Mouse (Mus musculus) lung, embryonic 16.5 days (tissue): ENCODE results near the gene Stum. TPM values are rescaled to one million over a fixed set of nuclear protein-coding genes. Genes with fewer than 3 reads are reported as not detected.
"Not testable (repeated sequence)": the region's sequence is repeated elsewhere in the genome, so short reads cannot be mapped to it uniquely, and the experiment has no call there.

ENCODE experiments used
- ATAC-seq: fragments of 200-750 bp; cut with Nextera tagmentation; 2 replicates; pipeline ENCODE4 v1.8.0; 2017; ENCODE audit warnings: low read depth, mild to moderate bottlenecking, moderate library complexity
- H3K27ac ChIP-seq: fragments of 300-500 bp; sonication (generic); 2 replicates; pipeline ENCODE4 v1.5.1; 2014; ENCODE audit warnings: mild to moderate bottlenecking, control low read depth, low read length
- H3K27me3 ChIP-seq: fragments of 300-500 bp; sonication (generic); 2 replicates; pipeline ENCODE4 v1.6.1; 2014; ENCODE audit warnings: low read depth, low read length, mixed read lengths; ENCODE audit not compliant: control insufficient read depth, insufficient read depth
- H3K36me3 ChIP-seq: fragments of 300-500 bp; sonication (generic); 2 replicates; pipeline ENCODE4 v1.6.1; 2014; ENCODE audit warnings: low read length; ENCODE audit not compliant: control insufficient read depth, insufficient read depth
- H3K4me1 ChIP-seq: fragments of 300-500 bp; sonication (generic); replicated peaks from 2 replicates; pipeline ENCODE4 v1.6.1; 2014; ENCODE audit warnings: low read length, mixed read lengths; ENCODE audit not compliant: control insufficient read depth, insufficient read depth
- H3K4me2 ChIP-seq: fragments of 300-500 bp; sonication (generic); 2 replicates; pipeline ENCODE4 v1.6.1; 2014; ENCODE audit warnings: low read depth, low read length, control low read depth
- H3K4me3 ChIP-seq: fragments of 300-500 bp; sonication (generic); 2 replicates; pipeline ENCODE4 v1.5.1; 2014; ENCODE audit warnings: mild to moderate bottlenecking, low read length, control low read depth
- H3K9ac ChIP-seq: fragments of 300-500 bp; sonication (generic); 2 replicates; pipeline ENCODE4 v1.6.1; 2014; ENCODE audit warnings: low read length, control low read depth
- H3K9me3 ChIP-seq: fragments of 300-500 bp; sonication (generic); 2 replicates; pipeline ENCODE4 v1.6.1; 2016; ENCODE audit warnings: low read length; ENCODE audit not compliant: control insufficient read depth
- WGBS: fragments of 180-500 bp; shearing (Covaris S2); extraction: QIAGEN DNeasy Blood & Tissue Kit; methylation state at CpG from one replicate; pipeline ENCODE4 v1.1.7; 2014; 5-methylcytosine and 5-hydroxymethylcytosine counted together
- polyA plus RNA-seq: library from polyadenylated mRNA; unstranded; fragments of >200 nt; fragmentation: Nextera tagmentation; extraction: Ambion mirVana; gene quantifications from 2 replicates; pipeline ENCODE4 v1.2.1, GENCODE M21; 2015

Gene Stum
- polyA plus RNA-seq, 1 experiment from 2014 or later, result 0.08 TPM

DNA sequence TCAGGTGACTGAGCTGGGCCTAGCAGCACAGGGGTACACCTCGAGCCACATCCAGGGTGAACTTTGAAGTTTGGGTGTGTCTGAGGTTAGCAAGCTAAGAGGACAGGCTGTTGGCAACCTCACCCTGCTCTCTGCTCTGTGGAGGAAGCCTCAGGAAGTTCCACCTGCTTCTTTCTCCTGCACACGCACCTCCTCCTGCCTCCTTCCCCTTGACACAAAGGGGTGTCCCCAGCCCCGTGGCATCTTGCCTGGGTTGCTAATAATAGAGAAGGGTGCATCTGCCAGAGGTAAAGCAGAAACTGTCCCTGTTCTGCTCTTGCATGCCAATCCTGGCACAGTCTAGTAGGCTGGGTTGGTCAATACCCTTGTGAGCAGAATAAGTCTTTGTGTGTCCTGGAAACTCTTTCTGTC is 93.0 kb downstream of the Stum start:
- Histone ChIP-seq H3K4me1 (peaks cover 48% of the 10 kb centered on the region), H3K4me2 (no peak overlapping the region), H3K36me3 (no peaks in the 10 kb centered on the region), H3K9ac (no peak overlapping the region; the same call in 1 of the 2 replicates), H3K4me3 (no peak overlapping the region), H3K27me3 (no peaks in the 10 kb centered on the region), H3K9me3 (no peaks in the 10 kb centered on the region), H3K27ac (peak overlapping the region; percentile 81)
- WGBS, result 43% methylated on average over 3 of the region's 3 CpGs
- ATAC-seq, result no peak

DNA sequence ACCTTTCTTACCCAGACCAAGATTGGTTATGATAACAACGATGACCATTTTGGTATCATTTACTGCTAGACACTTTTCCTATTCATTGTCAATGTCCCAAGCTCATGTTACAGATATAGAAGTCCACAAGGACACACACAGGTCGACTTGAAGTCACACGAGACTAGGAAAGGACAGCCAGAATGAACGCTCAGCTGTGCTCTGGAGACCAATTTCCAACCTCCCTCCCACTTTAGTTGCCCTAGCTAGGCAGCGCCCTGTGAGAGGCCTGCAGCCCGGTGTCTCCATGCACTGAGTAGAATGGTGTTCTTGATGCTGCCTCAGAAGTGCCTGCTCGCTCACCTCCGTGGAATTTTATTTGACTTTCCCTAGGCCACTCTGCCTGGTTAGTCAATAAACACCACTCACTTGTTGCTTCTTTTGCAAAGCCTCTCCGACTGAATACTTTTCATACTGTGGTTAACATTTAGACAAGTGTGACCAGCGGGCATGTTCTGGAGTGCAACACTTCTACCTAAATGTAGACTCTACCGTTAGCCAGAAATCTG is 94.0 kb downstream of the Stum start:
- not testable (repeated sequence) for H3K4me2 ChIP-seq, H3K36me3 ChIP-seq, H3K4me3 ChIP-seq, H3K9me3 ChIP-seq, H3K27me3 ChIP-seq
- peak; percentile 31 for ATAC-seq
- Histone ChIP-seq H3K27ac (peak overlapping the region; percentile 89), H3K9ac (peak overlapping the region; percentile 21; the same call in 1 of the 2 replicates), H3K4me1 (peaks cover 54% of the 10 kb centered on the region)
- WGBS, result 60% methylated on average over 11 of the region's 11 CpGs

DNA sequence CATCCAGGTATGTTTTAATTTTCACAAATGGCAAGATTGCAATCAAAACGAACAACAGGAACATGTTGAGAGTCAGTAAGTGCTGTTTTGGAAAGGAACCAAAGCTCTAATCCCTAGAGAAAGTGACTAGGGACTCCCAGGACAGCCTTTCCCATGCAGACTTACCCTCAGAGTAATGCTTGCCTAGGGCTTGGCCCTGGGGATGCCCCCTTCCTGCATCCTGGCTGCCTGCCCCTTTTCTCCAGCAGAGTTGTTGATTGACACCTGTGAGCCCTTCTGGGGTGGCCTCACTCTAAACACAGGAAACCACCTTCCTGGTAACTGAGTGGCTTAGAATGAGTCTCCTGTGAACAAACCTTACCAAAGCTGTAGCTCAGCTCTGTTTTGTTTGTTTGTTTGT is 94.8 kb downstream of the Stum start:
- Histone ChIP-seq H3K27ac (peak overlapping the region; percentile 89), H3K36me3 (no peaks in the 10 kb centered on the region), H3K4me3 (no peak overlapping the region), H3K9me3 (no peaks in the 10 kb centered on the region), H3K27me3 (no peaks in the 10 kb centered on the region), H3K4me2 (no peak overlapping the region; the same call in 1 of the 2 replicates), H3K4me1 (peaks cover 49% of the 10 kb centered on the region), H3K9ac (peak overlapping the region; percentile 21; the same call in 1 of the 2 replicates)
- WGBS, result 21% methylated on average over 1 of the region's 1 CpGs
- no peak for ATAC-seq

DNA sequence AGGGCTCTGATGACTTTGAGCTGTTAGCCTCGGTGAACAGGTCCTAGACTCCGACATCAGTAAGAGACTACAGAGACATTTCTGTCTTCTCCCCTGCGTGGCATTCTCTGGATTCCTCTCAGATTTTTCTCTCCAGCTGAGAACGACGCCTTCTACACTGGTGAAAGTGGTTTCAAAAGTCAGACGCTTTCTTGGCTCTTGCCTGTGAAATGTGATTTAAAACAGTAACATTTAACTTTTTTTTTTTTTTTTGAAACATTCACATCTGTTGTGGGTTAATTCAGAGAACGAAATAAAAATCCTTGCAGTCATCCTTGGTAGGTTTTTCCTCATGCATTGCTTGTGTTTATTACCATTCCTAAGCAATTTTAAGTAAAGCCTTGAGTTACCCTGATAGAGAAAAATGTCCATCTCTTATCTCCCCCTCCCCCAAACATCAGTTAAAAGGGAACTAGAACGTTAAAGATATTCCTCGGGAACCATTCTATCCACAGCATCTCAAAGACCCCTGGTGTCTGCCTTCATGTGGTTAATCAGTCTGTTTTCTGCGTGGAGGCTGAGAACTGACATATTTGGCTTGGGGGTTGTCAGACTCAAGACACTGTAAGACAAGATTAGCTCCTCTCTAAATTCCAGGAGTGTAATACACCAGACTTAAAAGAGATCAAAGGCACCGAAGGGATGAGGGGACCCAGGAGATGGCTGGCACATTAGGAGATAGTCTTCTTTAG is 95.4 kb downstream of the Stum start:
- Histone ChIP-seq H3K9ac (peak overlapping the region; percentile 33; the same call in 1 of the 2 replicates), H3K36me3 (no peaks in the 10 kb centered on the region), H3K4me1 (peaks cover 43% of the 10 kb centered on the region), H3K27me3 (no peaks in the 10 kb centered on the region), H3K4me2 (peak overlapping the region; percentile 50), H3K9me3 (no peaks in the 10 kb centered on the region), H3K27ac (peak overlapping the region; percentile 89), H3K4me3 (peak overlapping the region; percentile 31)
- WGBS, result 8% methylated on average over 11 of the region's 11 CpGs
- ATAC-seq, result no peak

DNA sequence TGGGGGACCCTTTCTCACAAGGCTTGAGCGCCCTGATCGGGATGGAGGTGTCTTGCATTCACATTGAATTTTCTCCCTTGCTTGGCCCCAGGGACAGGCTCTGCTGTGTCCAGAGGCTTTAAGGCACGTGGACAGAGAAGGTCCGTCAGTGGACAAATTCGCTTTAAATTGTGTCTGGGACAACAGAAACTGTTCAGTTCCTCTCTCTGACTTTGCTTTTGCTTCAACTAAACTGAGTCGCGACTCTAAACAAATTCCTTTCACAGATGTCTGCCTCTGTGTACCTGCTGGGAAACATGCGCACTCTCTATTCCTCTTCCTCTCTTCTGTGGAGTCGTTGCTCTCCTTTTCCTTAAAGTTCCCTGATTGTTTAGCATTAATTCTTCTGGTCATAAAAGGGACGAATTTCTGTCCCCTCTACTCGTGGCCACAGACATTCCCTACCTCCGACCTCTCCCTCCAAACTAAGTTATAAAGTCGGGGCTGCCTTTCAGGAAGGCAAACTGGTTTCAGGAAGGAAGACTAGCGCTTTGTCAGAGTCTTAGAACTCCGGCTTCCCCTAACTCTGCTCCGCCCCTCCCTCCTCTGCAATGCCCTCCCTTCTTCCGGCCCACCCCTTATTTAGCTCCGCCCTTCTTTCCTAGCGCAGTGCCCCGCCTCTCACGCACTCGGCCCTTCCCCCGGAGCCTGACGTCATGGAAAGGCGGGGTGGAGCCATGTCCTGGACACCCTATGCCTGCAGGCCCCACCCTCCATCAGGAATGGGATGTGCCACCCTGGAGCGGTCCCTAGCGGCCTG is 96.2 kb downstream of the Stum start:
- peak overlapping the region; percentile 94 for H3K27ac ChIP-seq
- WGBS, result under 1% methylated on average over 27 of the region's 27 CpGs
- peak; percentile 98 for ATAC-seq
- no peaks in the 10 kb centered on the region for H3K9me3 ChIP-seq
- peaks cover 38% of the 10 kb centered on the region for H3K4me1 ChIP-seq
- H3K9ac ChIP-seq, result peak overlapping the region; percentile 71
- no peaks in the 10 kb centered on the region for H3K36me3 ChIP-seq
- H3K4me2 ChIP-seq, result peak overlapping the region; percentile 62
- peak overlapping the region; percentile 50 for H3K4me3 ChIP-seq
- H3K27me3 ChIP-seq, result no peaks in the 10 kb centered on the region

DNA sequence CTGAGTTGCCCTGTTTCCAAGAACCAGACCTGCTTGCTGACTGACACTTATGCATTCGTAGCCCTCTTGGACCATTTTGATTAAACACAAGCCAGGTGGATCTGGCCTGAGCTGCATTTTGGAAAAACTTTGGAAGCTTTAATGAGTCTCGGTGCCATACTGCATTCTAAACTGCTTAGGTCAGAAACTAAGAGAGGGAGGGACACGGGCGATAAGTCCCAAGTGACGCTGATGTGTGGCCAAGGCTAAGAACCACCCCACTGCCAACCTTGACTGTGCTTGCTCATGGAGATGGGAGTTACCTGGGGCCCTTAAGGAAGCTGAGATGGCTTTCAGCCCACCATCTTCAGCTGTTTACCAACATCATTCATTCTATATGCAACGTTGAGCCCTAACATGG is 98.0 kb downstream of the Stum start:
- peak overlapping the region; percentile 1 for H3K27ac ChIP-seq

DNA sequence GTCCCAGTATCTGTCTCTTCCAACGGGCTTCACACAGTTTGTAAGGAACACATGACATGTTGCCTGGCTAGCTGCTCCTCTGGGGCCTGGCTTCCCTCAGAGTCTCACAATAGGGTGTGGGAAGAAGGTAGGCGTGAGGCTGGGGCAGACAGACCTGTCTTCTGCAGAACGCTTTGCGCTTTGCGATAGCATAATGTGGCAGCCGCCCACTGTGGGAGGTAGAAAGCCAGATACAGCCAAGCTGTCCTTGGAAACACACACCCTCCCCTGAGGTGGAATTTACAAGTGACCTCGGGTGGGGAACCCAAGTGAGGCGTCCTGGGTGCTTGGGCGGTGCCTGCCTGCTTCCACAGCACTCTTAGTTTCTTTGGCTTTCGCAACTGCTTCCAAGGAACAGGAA is 98.8 kb downstream of the Stum start:
- peaks cover 31% of the 10 kb centered on the region for H3K4me1 ChIP-seq
- no peak overlapping the region for H3K9ac ChIP-seq
- peak overlapping the region; percentile 21 for H3K27ac ChIP-seq
- H3K36me3 ChIP-seq, result no peaks in the 10 kb centered on the region
- H3K4me3 ChIP-seq, result no peak overlapping the region
- 53% methylated on average over 10 of the region's 10 CpGs for WGBS
- H3K4me2 ChIP-seq, result no peak overlapping the region
- ATAC-seq, result no peak
- no peaks in the 10 kb centered on the region for H3K9me3 ChIP-seq
- H3K27me3 ChIP-seq, result no peaks in the 10 kb centered on the region

More for the DNA sequence above, 98.0 kb downstream of the Stum start:
- no peak overlapping the region for H3K9ac ChIP-seq
- H3K4me2 ChIP-seq, result no peak overlapping the region
- no peaks in the 10 kb centered on the region for H3K9me3 ChIP-seq
- no peak for ATAC-seq
- H3K4me3 ChIP-seq, result no peak overlapping the region
- WGBS, result 66% methylated on average over 6 of the region's 6 CpGs
- H3K4me1 ChIP-seq, result peaks cover 33% of the 10 kb centered on the region
- H3K36me3 ChIP-seq, result no peaks in the 10 kb centered on the region
- H3K27me3 ChIP-seq, result no peaks in the 10 kb centered on the region

DNA sequence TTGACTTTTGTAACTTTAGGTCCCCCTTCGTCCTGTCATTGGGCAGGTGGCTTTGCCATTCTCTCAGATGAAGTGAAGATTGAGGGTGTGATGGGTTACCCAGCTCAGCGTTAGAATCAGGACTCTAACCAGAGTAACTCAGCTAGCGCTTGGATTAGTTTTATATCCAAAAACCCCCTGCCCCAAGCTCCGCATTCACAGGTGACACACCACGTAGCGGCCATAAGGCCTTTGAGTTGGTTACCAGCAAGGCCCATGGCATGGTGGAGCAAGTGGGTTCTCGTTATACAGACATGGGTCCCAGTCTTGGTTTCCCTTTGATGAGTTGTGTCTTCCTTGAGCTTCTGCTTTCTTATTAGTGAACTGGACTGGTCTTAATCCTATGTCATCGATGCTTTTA is 99.4 kb downstream of the Stum start:
- no peak overlapping the region for H3K4me3 ChIP-seq
- H3K27ac ChIP-seq, result peak overlapping the region; percentile 21; the same call in 1 of the 2 replicates
- H3K27me3 ChIP-seq, result no peaks in the 10 kb centered on the region
- WGBS, result 91% methylated on average over 8 of the region's 8 CpGs
- H3K9ac ChIP-seq, result no peak overlapping the region
- ATAC-seq, result no peak
- no peaks in the 10 kb centered on the region for H3K9me3 ChIP-seq
- H3K4me2 ChIP-seq, result no peak overlapping the region
- H3K4me1 ChIP-seq, result peaks cover 29% of the 10 kb centered on the region
- no peaks in the 10 kb centered on the region for H3K36me3 ChIP-seq
